Mouse (Mus musculus) midbrain, embryonic 10.5 days (tissue): Measurements from ENCODE around the gene 4930402H24Rik. TPM values are rescaled to one million over a fixed set of nuclear protein-coding genes. Genes with fewer than 3 reads are reported as not detected.
"Not testable (repeated sequence)": the region's sequence is repeated elsewhere in the genome, so short reads cannot be mapped to it uniquely, and the experiment has no call there.

Experiments
- DNase-seq: peaks from one replicate; pipeline ENCODE4 v3.0.0-alpha.2; 2017; ENCODE audit warnings: low spot score
- H3K27ac ChIP-seq: fragments of 300-500 bp; sonication (generic); replicated peaks from 2 replicates; pipeline ENCODE4 v1.5.1; 2016; ENCODE audit warnings: mild to moderate bottlenecking
- H3K27me3 ChIP-seq: fragments of 300-500 bp; sonication (generic); 2 replicates; pipeline ENCODE4 v1.6.1; 2016; ENCODE audit warnings: low read depth, mild to moderate bottlenecking; ENCODE audit not compliant: poor library complexity, severe bottlenecking
- H3K36me3 ChIP-seq: fragments of 300-500 bp; sonication (generic); 2 replicates; pipeline ENCODE4 v1.6.1; 2016; ENCODE audit warnings: mild to moderate bottlenecking, moderate library complexity
- H3K4me1 ChIP-seq: fragments of 300-500 bp; sonication (generic); 2 replicates; pipeline ENCODE4 v1.6.1; 2016
- H3K4me3 ChIP-seq: fragments of 300-500 bp; sonication (generic); 2 replicates; pipeline ENCODE4 v1.5.1; 2016; ENCODE audit warnings: mild to moderate bottlenecking, moderate library complexity
- H3K9me3 ChIP-seq: fragments of 300-500 bp; sonication (generic); replicated peaks from 2 replicates; pipeline ENCODE4 v1.6.1; 2016; ENCODE audit warnings: mild to moderate bottlenecking
- WGBS: fragments of 180-500 bp; shearing (Covaris S2); methylation state at CpG from one replicate; pipeline ENCODE4 v1.1.7; 2016; 5-methylcytosine and 5-hydroxymethylcytosine counted together
- polyA plus RNA-seq: library from polyadenylated mRNA; unstranded; fragments of >200 nt; fragmentation: Nextera tagmentation; extraction: Ambion mirVana; gene quantifications from 2 replicates; pipeline ENCODE4 v1.2.1, GENCODE M21; 2016

The 4930402H24Rik gene
- polyA plus RNA-seq, 1 experiment from 2014 or later: 28.3 TPM

DNA sequence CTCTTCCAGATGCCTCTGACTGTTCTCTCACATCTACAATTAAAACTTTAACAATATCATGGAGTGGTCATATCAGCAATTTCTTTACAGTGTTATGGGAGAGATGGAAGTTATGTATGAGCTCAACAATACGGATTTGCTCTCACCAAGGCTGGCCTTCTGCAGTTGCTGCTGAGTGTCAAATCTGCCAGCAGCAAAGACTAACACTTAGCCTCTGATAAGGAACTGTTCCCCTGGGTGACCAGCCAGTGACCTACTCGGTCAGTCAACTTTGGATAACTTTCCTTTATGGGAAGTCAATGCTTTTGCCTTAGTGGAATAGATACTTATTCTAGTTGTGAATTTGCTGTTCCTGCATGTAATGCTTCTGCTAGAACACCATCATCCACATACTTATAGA, 62.6 kb downstream of the 4930402H24Rik start:
- Histone ChIP-seq H3K9me3 (no peaks in the 10 kb centered on the region), H3K27ac (no peak overlapping the region), H3K4me1 (peaks cover 24% of the 10 kb centered on the region), H3K36me3 (no peaks in the 10 kb centered on the region), H3K4me3 (no peak overlapping the region), H3K27me3 (0 out of 2 replicates have a peak, but pooled peaks cover 11% of the 10 kb centered on the region)
- 69% methylated on average over 2 of the region's 2 CpGs for WGBS
- no peak for DNase-seq

DNA sequence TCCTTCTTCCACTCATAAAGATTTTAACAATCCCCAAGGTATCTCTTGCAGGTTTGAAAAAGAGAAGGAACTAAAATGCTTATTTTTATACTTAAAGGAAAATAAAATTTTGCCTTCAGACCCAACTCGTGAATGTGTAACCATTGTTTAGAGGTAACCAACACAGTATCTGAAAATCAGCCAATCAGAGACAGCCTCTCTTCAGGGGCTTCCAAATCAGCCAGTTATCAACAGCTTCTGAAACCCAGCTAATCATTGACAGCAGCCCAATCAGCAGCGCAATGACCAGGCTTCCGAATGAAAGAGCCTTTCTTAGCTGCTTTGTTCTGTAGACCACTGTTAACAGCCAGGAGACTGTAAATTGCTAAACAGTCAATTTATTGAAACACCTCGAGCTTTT, 65.4 kb downstream of the 4930402H24Rik start:
- peaks cover 15% of the 10 kb centered on the region; the same call in 1 of the 2 replicates for H3K36me3 ChIP-seq
- 8% methylated on average over 4 of the region's 4 CpGs for WGBS

DNA sequence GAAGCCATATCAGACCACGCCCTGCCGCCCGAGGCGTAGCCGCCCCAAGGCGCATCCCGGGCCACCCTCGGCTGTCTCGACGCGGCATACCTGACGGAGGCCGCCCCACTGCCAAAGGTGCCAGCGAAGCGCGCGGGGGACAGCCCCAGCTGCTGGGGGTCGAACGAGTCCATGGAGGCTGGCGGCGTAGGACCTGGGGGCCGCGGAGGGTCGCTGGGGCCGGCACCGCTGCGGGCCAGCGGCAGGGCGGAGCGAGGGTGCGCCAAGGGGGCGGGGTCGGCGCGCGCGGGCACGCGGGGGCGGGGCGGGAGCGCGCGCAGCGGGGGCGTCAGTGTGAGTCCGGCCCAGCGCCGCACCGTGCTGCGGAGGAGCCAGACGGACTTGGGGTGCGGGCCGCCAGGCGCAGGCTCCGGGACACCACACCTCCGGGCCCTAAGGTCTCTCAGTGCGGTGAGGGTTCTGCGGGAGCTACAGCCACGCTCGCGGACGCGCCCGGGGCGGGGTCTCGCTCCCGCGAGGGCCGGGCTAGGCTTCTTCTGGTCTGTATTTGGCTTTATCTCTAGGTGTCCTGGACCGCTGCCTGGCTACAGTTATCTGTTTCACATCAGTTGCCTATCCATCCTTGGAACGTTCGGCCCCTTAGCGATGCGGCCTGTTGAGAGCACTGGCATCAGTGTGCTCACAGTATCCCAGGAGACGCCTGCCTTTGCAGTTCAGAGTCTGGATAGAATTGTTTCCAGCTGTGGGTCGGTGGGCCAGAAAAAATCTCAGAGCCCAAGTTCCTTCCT, 66.1 kb downstream of the 4930402H24Rik start:
- H3K9me3 ChIP-seq: no peaks in the 10 kb centered on the region
- WGBS: under 1% methylated on average over 77 of the region's 77 CpGs

More for the DNA sequence above, 65.4 kb downstream of the 4930402H24Rik start:
- Histone ChIP-seq H3K27me3 (0 out of 2 replicates have a peak, but pooled peaks cover 13% of the 10 kb centered on the region), H3K4me1 (peaks cover 25% of the 10 kb centered on the region), H3K27ac (peak overlapping the region; percentile 95), H3K4me3 (peak overlapping the region; percentile 98), H3K9me3 (no peaks in the 10 kb centered on the region)
- peak; percentile 47 for DNase-seq

DNA sequence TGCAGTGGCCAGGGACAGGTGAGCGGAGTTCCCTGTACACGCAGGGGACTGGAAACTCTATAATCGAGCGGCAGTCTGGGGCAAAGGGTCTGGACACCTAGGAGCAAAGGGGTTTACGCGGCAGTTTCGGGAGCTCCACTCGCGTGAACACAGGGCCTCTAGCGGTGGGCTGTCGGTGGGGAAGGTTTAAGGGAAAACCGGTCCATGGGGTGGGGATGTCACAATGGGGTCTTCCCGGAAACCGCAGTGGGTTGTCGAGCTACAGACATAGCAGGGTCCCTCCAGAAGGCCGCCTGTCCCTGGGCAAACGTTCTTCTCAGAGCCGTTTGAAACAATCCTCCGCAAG, 66.7 kb downstream of the 4930402H24Rik start:
- H3K27ac ChIP-seq: peak overlapping the region; percentile 95
- H3K36me3 ChIP-seq: peaks cover 16% of the 10 kb centered on the region; the same call in 1 of the 2 replicates
- no peaks in the 10 kb centered on the region for H3K9me3 ChIP-seq
- DNase-seq: no peak
- H3K4me1 ChIP-seq: peaks cover 25% of the 10 kb centered on the region
- H3K4me3 ChIP-seq: peak overlapping the region; percentile 98
- H3K27me3 ChIP-seq: 0 out of 2 replicates have a peak, but pooled peaks cover 13% of the 10 kb centered on the region
- WGBS: under 1% methylated on average over 19 of the region's 19 CpGs

More for the DNA sequence above, 66.1 kb downstream of the 4930402H24Rik start:
- Histone ChIP-seq H3K36me3 (peaks cover 16% of the 10 kb centered on the region; the same call in 1 of the 2 replicates), H3K4me1 (peaks cover 25% of the 10 kb centered on the region), H3K27ac (peak overlapping the region; percentile 95), H3K4me3 (peak overlapping the region; percentile 98), H3K27me3 (0 out of 2 replicates have a peak, but pooled peaks cover 13% of the 10 kb centered on the region)
- DNase-seq: peak; percentile 88

DNA sequence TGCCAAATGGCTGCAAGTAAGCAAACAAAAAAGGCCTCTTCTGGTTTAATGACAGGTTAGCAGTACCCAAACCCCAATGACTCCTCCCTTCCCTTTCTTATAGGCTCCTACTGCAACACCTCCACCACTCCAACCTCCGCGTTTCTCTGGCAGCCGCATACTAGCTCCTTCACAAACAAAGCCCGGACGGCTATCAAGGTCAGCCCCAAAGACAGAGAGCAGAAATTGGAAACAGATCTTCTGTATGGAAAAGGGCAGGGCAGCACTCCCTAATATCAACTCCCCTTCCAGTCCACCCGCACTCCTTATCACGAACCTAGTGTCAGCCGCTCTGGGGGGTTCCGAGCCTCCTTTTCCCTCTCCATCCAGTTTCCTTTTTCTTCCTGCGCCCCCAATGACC, 67.1 kb downstream of the 4930402H24Rik start:
- peaks cover 25% of the 10 kb centered on the region for H3K4me1 ChIP-seq
- H3K9me3 ChIP-seq: no peaks in the 10 kb centered on the region
- peak overlapping the region; percentile 95 for H3K27ac ChIP-seq
- 0 out of 2 replicates have a peak, but pooled peaks cover 13% of the 10 kb centered on the region for H3K27me3 ChIP-seq
- 2% methylated on average over 10 of the region's 10 CpGs for WGBS
- no peak for DNase-seq
- peaks cover 16% of the 10 kb centered on the region; the same call in 1 of the 2 replicates for H3K36me3 ChIP-seq
- peak overlapping the region; percentile 98 for H3K4me3 ChIP-seq

DNA sequence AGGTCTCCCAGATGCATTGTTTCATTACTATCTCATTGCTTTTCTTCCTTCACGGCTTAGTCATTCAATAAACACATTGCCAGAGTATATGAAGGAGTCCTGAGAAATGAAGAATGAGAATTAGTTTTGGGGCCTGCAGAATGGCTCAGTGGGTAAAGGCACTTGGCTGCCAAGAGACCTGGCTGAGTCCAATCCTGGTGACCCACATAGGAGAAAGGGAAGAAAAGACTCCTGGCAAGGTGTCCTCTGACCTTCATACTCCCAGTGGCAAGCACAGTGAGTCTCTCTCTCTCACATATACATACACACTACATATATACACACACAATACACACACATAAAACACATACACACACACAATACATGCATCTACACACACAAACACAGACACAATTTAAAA, 68.1 kb downstream of the 4930402H24Rik start:
- Histone ChIP-seq H3K27ac (no peak overlapping the region), H3K4me1 (peaks cover 25% of the 10 kb centered on the region), H3K36me3 (peaks cover 16% of the 10 kb centered on the region; the same call in 1 of the 2 replicates), H3K27me3 (0 out of 2 replicates have a peak, but pooled peaks cover 8% of the 10 kb centered on the region), H3K9me3 (no peaks in the 10 kb centered on the region), H3K4me3 (peak overlapping the region; percentile 98; the same call in 1 of the 2 replicates)
- 94% methylated on average over 1 of the region's 1 CpGs for WGBS
- no peak for DNase-seq

DNA sequence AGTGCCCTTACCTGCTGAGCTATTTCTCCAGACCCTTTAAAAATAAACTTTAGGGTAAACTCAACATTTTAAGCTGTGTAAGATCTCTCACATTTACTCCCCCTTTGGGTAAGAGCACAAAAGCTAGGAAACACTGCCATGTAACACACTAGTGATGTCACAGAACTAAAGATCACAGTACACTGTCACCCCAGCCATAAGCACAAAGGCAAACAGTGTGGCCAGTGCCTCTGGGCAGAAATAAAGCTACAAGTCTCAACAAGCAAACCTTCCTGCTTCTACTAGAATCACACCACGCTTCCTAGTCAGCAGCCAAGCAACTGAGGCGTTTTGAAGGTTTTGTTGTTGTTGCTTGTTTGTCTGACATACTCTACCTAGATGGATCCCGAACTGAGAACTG, 72.5 kb downstream of the 4930402H24Rik start:
- H3K36me3 ChIP-seq: peaks cover 16% of the 10 kb centered on the region; the same call in 1 of the 2 replicates
- 77% methylated on average over 3 of the region's 3 CpGs for WGBS
- no peak for DNase-seq
- H3K27ac ChIP-seq: no peak overlapping the region
- no peak overlapping the region for H3K4me3 ChIP-seq
- H3K27me3 ChIP-seq: 0 out of 2 replicates have a peak, but pooled peaks cover 3% of the 10 kb centered on the region
- H3K9me3 ChIP-seq: no peaks in the 10 kb centered on the region
- H3K4me1 ChIP-seq: peaks cover 2% of the 10 kb centered on the region

DNA sequence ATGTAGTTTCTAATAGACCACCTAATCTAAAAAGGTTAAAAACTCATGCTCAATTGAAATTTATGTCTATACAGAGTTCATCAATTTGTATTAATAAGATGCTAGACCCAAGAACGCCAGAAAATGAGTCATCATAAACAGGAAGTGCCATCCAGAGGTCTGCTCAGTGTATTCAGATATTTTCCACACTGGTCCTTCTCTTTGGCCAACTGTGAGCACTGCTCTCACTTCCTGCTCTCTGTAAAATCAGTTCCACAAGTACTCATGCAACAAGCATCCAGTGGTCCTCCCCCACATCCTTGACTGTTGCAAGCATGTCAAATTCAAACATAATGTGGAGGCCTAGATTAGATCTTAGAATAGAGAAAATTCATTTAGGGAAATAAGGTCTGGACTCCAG, 73.6 kb downstream of the 4930402H24Rik start:
- H3K27me3 ChIP-seq: no peaks in the 10 kb centered on the region
- DNase-seq: no peak
- 72% methylated on average over 1 of the region's 1 CpGs for WGBS
- H3K9me3 ChIP-seq: no peaks in the 10 kb centered on the region
- H3K36me3 ChIP-seq: peaks cover 13% of the 10 kb centered on the region; the same call in 1 of the 2 replicates
- no peak overlapping the region for H3K4me3 ChIP-seq
- H3K4me1 ChIP-seq: no peaks in the 10 kb centered on the region; the same call in 1 of the 2 replicates
- H3K27ac ChIP-seq: no peak overlapping the region

DNA sequence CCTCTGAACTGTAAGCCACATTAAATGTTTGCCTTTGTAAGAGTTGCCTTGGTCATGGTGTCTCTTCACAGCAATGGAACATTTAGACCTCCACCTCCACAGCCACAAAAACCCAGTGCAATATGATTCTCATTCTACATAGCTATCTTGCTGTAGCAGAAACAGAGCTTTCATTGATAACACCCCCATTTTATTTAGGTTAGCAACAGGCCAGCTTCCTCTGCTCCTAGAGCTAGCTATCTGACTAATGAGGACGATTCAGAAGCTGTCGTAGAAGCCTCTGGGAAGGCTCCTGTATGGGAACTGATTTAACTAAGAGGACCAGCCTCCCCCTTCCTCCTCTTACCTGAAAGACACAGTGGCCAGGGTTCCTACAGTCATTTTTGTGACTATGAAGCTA, 74.2 kb downstream of the 4930402H24Rik start:
- Histone ChIP-seq H3K4me1 (peaks cover 1% of the 10 kb centered on the region; the same call in 1 of the 2 replicates), H3K4me3 (no peak overlapping the region), H3K27ac (no peak overlapping the region), H3K36me3 (peaks cover 8% of the 10 kb centered on the region; the same call in 1 of the 2 replicates), H3K27me3 (no peaks in the 10 kb centered on the region), H3K9me3 (no peaks in the 10 kb centered on the region)
- WGBS: 88% methylated on average over 2 of the region's 2 CpGs
- no peak for DNase-seq

DNA sequence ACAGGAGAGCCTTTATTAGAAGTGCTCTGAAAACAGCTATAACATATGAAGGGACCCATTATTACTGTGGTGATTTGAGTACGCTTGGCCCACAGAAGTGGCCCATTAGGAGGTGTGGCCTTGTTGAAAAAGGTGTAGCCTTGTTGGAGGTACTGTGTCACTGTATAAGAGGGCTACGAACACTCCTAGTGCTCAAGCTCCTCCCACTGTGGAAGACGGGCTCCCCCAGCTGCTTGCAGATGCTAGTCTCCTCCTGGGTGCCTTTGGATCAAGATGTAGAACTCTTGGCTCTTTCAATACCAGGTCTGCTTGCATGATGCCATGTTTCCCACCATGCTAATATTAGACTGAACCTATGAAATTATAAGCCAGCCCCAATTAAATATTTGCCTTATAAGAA, 76.0 kb downstream of the 4930402H24Rik start:
- WGBS: 86% methylated on average over 3 of the region's 3 CpGs
- no peaks in the 10 kb centered on the region for H3K27me3 ChIP-seq
- DNase-seq: no peak
- H3K4me3 ChIP-seq: no peak overlapping the region
- peaks cover 4% of the 10 kb centered on the region; the same call in 1 of the 2 replicates for H3K4me1 ChIP-seq
- H3K27ac ChIP-seq: no peak overlapping the region
- H3K9me3 ChIP-seq: no peaks in the 10 kb centered on the region
- H3K36me3 ChIP-seq: peaks cover 5% of the 10 kb centered on the region; the same call in 1 of the 2 replicates

DNA sequence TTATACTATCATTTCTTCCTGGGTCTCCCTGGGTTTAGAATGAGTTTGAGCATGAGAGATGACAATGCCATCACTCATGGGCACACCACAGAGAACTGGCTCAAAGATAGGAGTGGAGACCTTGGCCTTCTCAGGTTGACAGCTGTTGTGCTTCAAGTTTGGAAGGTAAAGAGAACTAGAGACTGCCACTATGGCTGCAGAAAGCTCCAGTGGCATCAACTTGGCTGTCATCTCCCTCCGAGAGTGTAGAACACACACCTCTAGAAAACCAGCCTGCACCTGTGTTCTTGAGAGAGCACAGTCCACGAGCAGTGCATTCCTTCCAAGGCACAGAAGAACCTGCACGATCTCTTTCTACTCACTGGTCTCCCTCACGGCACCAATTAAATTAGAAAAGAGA, 76.7 kb downstream of the 4930402H24Rik start:
- Histone ChIP-seq H3K9me3 (no peaks in the 10 kb centered on the region), H3K27ac (no peak overlapping the region), H3K36me3 (peaks cover 5% of the 10 kb centered on the region; the same call in 1 of the 2 replicates), H3K27me3 (no peaks in the 10 kb centered on the region), H3K4me3 (no peak overlapping the region), H3K4me1 (peaks cover 4% of the 10 kb centered on the region; the same call in 1 of the 2 replicates)
- 90% methylated on average over 4 of the region's 4 CpGs for WGBS
- no peak for DNase-seq

DNA sequence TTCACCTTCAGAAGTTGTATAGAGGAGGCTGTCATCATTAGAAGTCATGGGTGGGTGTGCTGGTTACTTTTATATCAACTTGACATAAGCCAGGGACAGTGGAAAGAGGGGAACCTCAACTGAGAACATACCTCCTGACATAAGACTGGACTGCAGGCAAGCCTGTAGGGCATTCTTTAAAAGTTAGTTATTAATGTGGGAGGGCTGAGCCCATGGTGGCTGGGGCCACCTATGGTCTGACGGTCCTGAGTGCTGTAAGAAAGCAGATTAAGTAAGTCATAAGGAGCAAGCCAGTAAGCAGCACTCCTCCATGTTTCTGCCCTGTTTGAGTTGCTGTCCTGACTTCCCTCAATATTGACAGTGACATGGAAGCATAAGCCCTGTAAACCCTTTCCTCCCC, 77.5 kb downstream of the 4930402H24Rik start:
- Histone ChIP-seq H3K27ac (no peak overlapping the region), H3K9me3 (no peaks in the 10 kb centered on the region), H3K4me3 (no peak overlapping the region), H3K27me3 (no peaks in the 10 kb centered on the region), H3K4me1 (peaks cover 4% of the 10 kb centered on the region; the same call in 1 of the 2 replicates), H3K36me3 (peaks cover 5% of the 10 kb centered on the region; the same call in 1 of the 2 replicates)
- 90% methylated on average over 1 of the region's 1 CpGs for WGBS
- DNase-seq: no peak

DNA sequence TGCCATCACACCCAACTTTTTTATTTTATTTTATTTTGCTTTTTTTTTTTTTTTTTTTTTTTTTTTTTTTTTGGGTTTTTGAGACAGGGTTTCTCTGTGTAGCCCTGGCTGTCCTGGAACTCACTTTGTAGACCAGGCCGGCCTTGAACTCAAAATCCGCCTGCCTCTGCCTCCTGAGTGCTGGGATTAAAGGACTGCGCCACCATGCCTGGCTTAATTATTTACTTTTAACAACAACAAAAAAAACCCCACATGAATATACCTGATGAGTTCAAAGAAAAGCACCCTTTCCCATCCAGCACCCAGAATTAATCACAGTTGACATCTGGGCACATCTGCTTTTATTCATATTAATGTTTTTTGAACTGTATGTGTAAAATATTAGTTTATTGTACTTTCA, 78.1 kb downstream of the 4930402H24Rik start:
- 94% methylated on average over 3 of the region's 3 CpGs for WGBS
- not testable (repeated sequence) for H3K36me3 ChIP-seq, H3K9me3 ChIP-seq, H3K27me3 ChIP-seq, H3K4me1 ChIP-seq, H3K27ac ChIP-seq, H3K4me3 ChIP-seq, DNase-seq
